Mouse (Mus musculus) 416B (cell line): Measurements from ENCODE around the gene Smg1.
A peak's percentile ranks its signal among the peaks of the same experiment; 100 is the strongest.

Experiments used
- DNase-seq: peaks from one replicate; pipeline ENCODE4 v3.0.0; 2011; ENCODE audit warnings: low read depth

The Smg1 gene

GRCm38 (mm10) chr7:118243453-118244385, at the start of gene Smg1:
Smg1 (minus strand) TSS chr7:118243670.
- DNase-seq: peak; percentile 100

GRCm38 (mm10) chr7:118283186-118283585, 39.7 kb upstream of the Smg1 start:
- DNase-seq: peak; percentile 74

- DNase-seq: no peak
Observed at GRCm38 (mm10) chr7:118282543-118282942, 39.1 kb upstream of the Smg1 start.

GRCm38 (mm10) chr7:118279521-118279920, 36.1 kb upstream of the Smg1 start:
- peak; percentile 62 for DNase-seq

- peak; percentile 91 for DNase-seq
Observed at GRCm38 (mm10) chr7:118277335-118277910, 34.0 kb upstream of the Smg1 start.

- DNase-seq: no peak
Observed at GRCm38 (mm10) chr7:118276684-118277334, 33.3 kb upstream of the Smg1 start.

GRCm38 (mm10) chr7:118275265-118275664, 31.8 kb upstream of the Smg1 start:
- DNase-seq: peak; percentile 81

- no peak for DNase-seq
Observed at GRCm38 (mm10) chr7:118274851-118275250, 31.4 kb upstream of the Smg1 start.

- DNase-seq: no peak
Observed at GRCm38 (mm10) chr7:118274169-118274568, 30.7 kb upstream of the Smg1 start.

GRCm38 (mm10) chr7:118266099-118266498, 22.6 kb upstream of the Smg1 start:
- DNase-seq: no peak

- no peak for DNase-seq
Observed at GRCm38 (mm10) chr7:118263606-118264005, 20.1 kb upstream of the Smg1 start.

GRCm38 (mm10) chr7:118262409-118262808, 18.9 kb upstream of the Smg1 start:
- no peak for DNase-seq

GRCm38 (mm10) chr7:118259676-118260305, 16.3 kb upstream of the Smg1 start:
- DNase-seq: no peak

- no peak for DNase-seq
Observed at GRCm38 (mm10) chr7:118258451-118258850, 15.0 kb upstream of the Smg1 start.

GRCm38 (mm10) chr7:118256740-118257139, 13.3 kb upstream of the Smg1 start:
- no peak for DNase-seq

GRCm38 (mm10) chr7:118254460-118254859, 11.0 kb upstream of the Smg1 start:
- no peak for DNase-seq

GRCm38 (mm10) chr7:118254015-118254414, 10.5 kb upstream of the Smg1 start:
- no peak for DNase-seq

- DNase-seq: no peak
Observed at GRCm38 (mm10) chr7:118252979-118253378, 9.5 kb upstream of the Smg1 start.

- DNase-seq: no peak
Observed at GRCm38 (mm10) chr7:118252349-118252748, 8.9 kb upstream of the Smg1 start.

GRCm38 (mm10) chr7:118251392-118252170, 8.1 kb upstream of the Smg1 start:
- DNase-seq: no peak

- DNase-seq: no peak
Observed at GRCm38 (mm10) chr7:118250482-118251160, 7.2 kb upstream of the Smg1 start.
